11 mouse cellular contexts compared by ENCODE assay signal in the genomic region with DNA sequence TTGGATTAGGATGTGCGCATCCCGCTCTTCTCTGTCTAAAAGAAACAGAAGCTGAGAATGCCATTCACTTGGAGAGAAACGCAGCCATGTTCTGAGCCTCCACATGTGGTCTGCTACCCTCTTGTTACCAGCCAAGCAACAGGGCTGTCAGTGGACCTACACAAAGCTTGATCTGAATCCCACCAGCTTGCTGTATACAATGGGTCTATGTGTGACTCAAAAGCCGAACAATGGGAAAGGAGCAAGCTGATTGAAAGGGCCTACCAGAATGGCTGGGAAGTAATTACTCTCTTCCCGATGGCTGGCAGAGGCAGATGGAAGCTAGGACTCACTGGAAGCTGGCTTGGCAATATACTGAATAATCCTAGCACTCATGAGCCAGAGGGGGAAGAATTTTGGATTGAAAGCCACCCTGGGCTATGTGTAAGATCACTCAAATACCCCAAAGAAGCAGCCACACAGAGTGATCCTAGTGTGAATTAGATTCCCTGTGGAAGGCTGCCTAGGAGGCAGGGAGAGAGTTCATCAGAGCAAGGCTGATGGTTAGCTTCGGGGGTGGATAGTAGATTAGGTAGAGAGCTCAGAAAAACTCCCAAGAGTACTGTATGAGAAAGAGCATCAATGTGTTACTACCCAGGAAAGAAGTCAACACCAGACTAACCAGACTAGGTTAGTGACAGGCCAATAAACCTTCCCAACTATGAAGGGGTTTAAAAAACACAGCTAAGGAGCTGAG.
DNase-seq lines count a peak whose midpoint lies in the region; ATAC-seq and TF ChIP-seq lines count a peak whose summit lies in the region.
"Had no signal": no experiment of that assay in that cellular context is flagged by ENCODE, and none has a peak within 500 bp of the region (broad histone marks: within the 10 kb centered on the region; RNA-seq: fewer than 3 reads in every experiment).

No protein-coding gene starts in this region.

- peaks cover 33% of the 10 kb centered on the region for H3K4me1 ChIP-seq in embryonic facial prominence, embryonic 10.5 days
- H3K4me1 ChIP-seq in hindbrain, embryonic 12.5 days: peaks cover 22% of the 10 kb centered on the region
- no peaks in the 10 kb centered on the region for H3K4me1 ChIP-seq in midbrain, embryonic 15.5 days
- no peaks in the 10 kb centered on the region for H3K4me1 ChIP-seq in lung, adult 2 months (ENCODE audit: control insufficient read depth, insufficient read depth, low read length)

- no peak for TF ChIP-seq POLR2A in lung, adult 2 months (IDR thresholded peaks at IDR 0.05; ENCODE audit: borderline replicate concordance, extremely low read depth, low read depth, low read length)

- no peak for TF ChIP-seq CTCF in lung, adult 2 months (IDR thresholded peaks at IDR 0.05; ENCODE audit: insufficient read depth, low read length)

- peak overlapping the region; percentile 67 for H3K27ac ChIP-seq in embryonic facial prominence, embryonic 10.5 days (replicated peaks)
- peak overlapping the region; percentile 40 for H3K27ac ChIP-seq in hindbrain, embryonic 12.5 days
- 0 out of 2 replicates have a peak overlapping the region, but pooled peaks have one; percentile 22 for H3K27ac ChIP-seq in midbrain, embryonic 15.5 days
- H3K27ac ChIP-seq: kidney, embryonic 15.5 days had no signal

- WGBS in embryonic facial prominence, embryonic 10.5 days: 44% methylated on average over 6 of the region's 6 CpGs
- WGBS in hindbrain, embryonic 12.5 days: 28% methylated on average over 6 of the region's 6 CpGs
- WGBS in midbrain, embryonic 15.5 days: 16% methylated on average over 6 of the region's 6 CpGs
- WGBS in lung, adult 2 months: 81% methylated on average over 6 of the region's 6 CpGs

- H3K4me2 ChIP-seq in hindbrain, embryonic 12.5 days (replicated peaks): no peak overlapping the region
- no peak overlapping the region for H3K4me2 ChIP-seq in midbrain, embryonic 15.5 days
- H3K4me2 ChIP-seq: kidney, embryonic 15.5 days had no signal

- no peak overlapping the region for H3K9ac ChIP-seq in hindbrain, embryonic 12.5 days
- no peak overlapping the region for H3K9ac ChIP-seq in midbrain, embryonic 15.5 days
- H3K9ac ChIP-seq: kidney, embryonic 15.5 days had no signal

- DNase-seq in brain, adult 2 months (ENCODE audit: low read depth, low spot score): peak; percentile 37
- no peak for DNase-seq in embryonic facial prominence, embryonic 10.5 days (ENCODE audit: low spot score)
- DNase-seq in cerebellum, adult 8-10 months: no peak
- DNase-seq in lung, adult 2 months: no peak
- no peak for DNase-seq in kidney, adult 9 months
- DNase-seq in heart, postnatal 4 days: no peak
- DNase-seq: heart, postnatal 36 days; thymus, postnatal 36 days had no signal

- no peak overlapping the region for H3K4me3 ChIP-seq in embryonic facial prominence, embryonic 10.5 days
- H3K4me3 ChIP-seq in hindbrain, embryonic 12.5 days: no peak overlapping the region
- H3K4me3 ChIP-seq in midbrain, embryonic 15.5 days: no peak overlapping the region
- H3K4me3 ChIP-seq in lung, adult 2 months (replicated peaks; ENCODE audit: extremely low read depth, low read depth, low read length): no peak overlapping the region
- H3K4me3 ChIP-seq: kidney, embryonic 15.5 days had no signal

- no peaks in the 10 kb centered on the region for H3K9me3 ChIP-seq in embryonic facial prominence, embryonic 10.5 days
- no peaks in the 10 kb centered on the region for H3K9me3 ChIP-seq in hindbrain, embryonic 12.5 days (replicated peaks)
- H3K9me3 ChIP-seq in midbrain, embryonic 15.5 days: no peaks in the 10 kb centered on the region
- H3K9me3 ChIP-seq: kidney, embryonic 15.5 days had no signal

- H3K36me3 ChIP-seq in embryonic facial prominence, embryonic 10.5 days (replicated peaks): peaks cover 59% of the 10 kb centered on the region
- H3K36me3 ChIP-seq in hindbrain, embryonic 12.5 days: 0 out of 2 replicates have a peak, but pooled peaks cover 3% of the 10 kb centered on the region
- H3K36me3 ChIP-seq in midbrain, embryonic 15.5 days (replicated peaks): no peaks in the 10 kb centered on the region

- ATAC-seq in hindbrain, embryonic 12.5 days (ENCODE audit: low FRiP score): peak; percentile 86
- ATAC-seq in midbrain, embryonic 15.5 days (replicated peaks): peak; percentile 89

- peaks cover 46% of the 10 kb centered on the region for H3K27me3 ChIP-seq in embryonic facial prominence, embryonic 10.5 days (replicated peaks; ENCODE audit: low read depth, poor library complexity, severe bottlenecking)
- peaks cover 25% of the 10 kb centered on the region for H3K27me3 ChIP-seq in hindbrain, embryonic 12.5 days
- peaks cover 27% of the 10 kb centered on the region for H3K27me3 ChIP-seq in midbrain, embryonic 15.5 days (replicated peaks)
- H3K27me3 ChIP-seq: kidney, embryonic 15.5 days had no signal
